Mouse (Mus musculus): Measurements from ENCODE around the gene Gm42791. TPM values are rescaled to one million over a fixed set of nuclear protein-coding genes. Genes with fewer than 3 reads are reported as not detected.

Gene Gm42791
- polyA plus RNA-seq, 1 experiment from 2014 or later, result 2.3 TPM

GRCm38 (mm10) chr5:148867766-148868165 is 127.2 kb downstream of the Gm42791 start:
- Histone ChIP-seq H3K4me3 (no peak overlapping the region), H3K36me3 (peaks cover 15% of the 10 kb centered on the region), H3K9me3 (no peaks in the 10 kb centered on the region), H3K4me1 (no peaks in the 10 kb centered on the region), H3K27me3 (replicated peaks) (no peaks in the 10 kb centered on the region), H3K4me2 (no peak overlapping the region), H3K9ac (no peak overlapping the region), H3K27ac (replicated peaks) (no peak overlapping the region)
- 72% methylated on average over 6 of the region's 6 CpGs for WGBS
- no peak for ATAC-seq (ENCODE audit: extremely low read depth, insufficient number of reproducible peaks, low FRiP score, low TSS enrichment)

GRCm38 (mm10) chr5:148867171-148867570 is 127.8 kb downstream of the Gm42791 start:
- Histone ChIP-seq H3K27me3 (replicated peaks) (no peaks in the 10 kb centered on the region), H3K9me3 (no peaks in the 10 kb centered on the region), H3K27ac (replicated peaks) (no peak overlapping the region), H3K4me2 (no peak overlapping the region), H3K36me3 (peaks cover 9% of the 10 kb centered on the region), H3K4me1 (no peaks in the 10 kb centered on the region), H3K9ac (no peak overlapping the region), H3K4me3 (no peak overlapping the region)
- 61% methylated on average over 7 of the region's 7 CpGs for WGBS
- ATAC-seq (ENCODE audit: extremely low read depth, insufficient number of reproducible peaks, low FRiP score, low TSS enrichment), result no peak

GRCm38 (mm10) chr5:148866571-148866970 is 128.4 kb downstream of the Gm42791 start:
- Histone ChIP-seq H3K27me3 (replicated peaks) (no peaks in the 10 kb centered on the region), H3K36me3 (peaks cover 7% of the 10 kb centered on the region; the same call in 1 of the 2 replicates), H3K4me2 (no peak overlapping the region), H3K9ac (no peak overlapping the region), H3K9me3 (no peaks in the 10 kb centered on the region), H3K4me1 (no peaks in the 10 kb centered on the region), H3K27ac (replicated peaks) (no peak overlapping the region), H3K4me3 (no peak overlapping the region)
- no peak for ATAC-seq (ENCODE audit: extremely low read depth, insufficient number of reproducible peaks, low FRiP score, low TSS enrichment)
- WGBS, result 62% methylated on average over 10 of the region's 10 CpGs

- no peak overlapping the region for H3K9ac ChIP-seq
- H3K9me3 ChIP-seq, result no peaks in the 10 kb centered on the region
- H3K27ac ChIP-seq (replicated peaks), result no peak overlapping the region
- 70% methylated on average over 6 of the region's 6 CpGs for WGBS
- no peaks in the 10 kb centered on the region for H3K36me3 ChIP-seq
- no peak for ATAC-seq (ENCODE audit: extremely low read depth, insufficient number of reproducible peaks, low FRiP score, low TSS enrichment)
- H3K27me3 ChIP-seq (replicated peaks), result 0 out of 2 replicates have a peak, but pooled peaks cover 7% of the 10 kb centered on the region
- H3K4me2 ChIP-seq, result no peak overlapping the region
- no peak overlapping the region for H3K4me3 ChIP-seq
- H3K4me1 ChIP-seq, result no peaks in the 10 kb centered on the region
These were observed 131.5 kb downstream of the Gm42791 start for GRCm38 (mm10) chr5:148863409-148863808.

- Histone ChIP-seq H3K27me3 (replicated peaks) (0 out of 2 replicates have a peak, but pooled peaks cover 7% of the 10 kb centered on the region), H3K4me1 (no peaks in the 10 kb centered on the region), H3K36me3 (no peaks in the 10 kb centered on the region), H3K9me3 (no peaks in the 10 kb centered on the region), H3K27ac (replicated peaks) (no peak overlapping the region), H3K4me3 (no peak overlapping the region), H3K9ac (no peak overlapping the region), H3K4me2 (no peak overlapping the region)
- 80% methylated on average over 10 of the region's 10 CpGs for WGBS
- ATAC-seq (ENCODE audit: extremely low read depth, insufficient number of reproducible peaks, low FRiP score, low TSS enrichment), result no peak
These were observed 132.1 kb downstream of the Gm42791 start for GRCm38 (mm10) chr5:148862853-148863252.

- H3K9me3 ChIP-seq, result no peaks in the 10 kb centered on the region
- no peak overlapping the region for H3K27ac ChIP-seq (replicated peaks)
- no peaks in the 10 kb centered on the region for H3K4me1 ChIP-seq
- no peak overlapping the region for H3K4me3 ChIP-seq
- H3K36me3 ChIP-seq, result no peaks in the 10 kb centered on the region
- H3K27me3 ChIP-seq (replicated peaks), result 0 out of 2 replicates have a peak, but pooled peaks cover 7% of the 10 kb centered on the region
- no peak for ATAC-seq (ENCODE audit: extremely low read depth, insufficient number of reproducible peaks, low FRiP score, low TSS enrichment)
- H3K9ac ChIP-seq, result no peak overlapping the region
- 41% methylated on average over 8 of the region's 8 CpGs for WGBS
- no peak overlapping the region for H3K4me2 ChIP-seq
These were observed 132.8 kb downstream of the Gm42791 start for GRCm38 (mm10) chr5:148862136-148862535.

GRCm38 (mm10) chr5:148857522-148857921 is 137.4 kb downstream of the Gm42791 start:
- Histone ChIP-seq H3K27me3 (replicated peaks) (0 out of 2 replicates have a peak, but pooled peaks cover 7% of the 10 kb centered on the region), H3K27ac (replicated peaks) (no peak overlapping the region), H3K4me3 (no peak overlapping the region), H3K4me1 (no peaks in the 10 kb centered on the region), H3K4me2 (no peak overlapping the region), H3K9me3 (no peaks in the 10 kb centered on the region), H3K9ac (no peak overlapping the region), H3K36me3 (no peaks in the 10 kb centered on the region)
- ATAC-seq (ENCODE audit: extremely low read depth, insufficient number of reproducible peaks, low FRiP score, low TSS enrichment), result no peak
- WGBS, result 79% methylated on average over 3 of the region's 3 CpGs

GRCm38 (mm10) chr5:148855047-148855446 is 139.9 kb downstream of the Gm42791 start:
- Histone ChIP-seq H3K36me3 (no peaks in the 10 kb centered on the region), H3K9ac (no peak overlapping the region), H3K4me3 (no peak overlapping the region), H3K9me3 (no peaks in the 10 kb centered on the region), H3K27me3 (replicated peaks) (no peaks in the 10 kb centered on the region), H3K27ac (replicated peaks) (no peak overlapping the region), H3K4me1 (no peaks in the 10 kb centered on the region), H3K4me2 (no peak overlapping the region)
- 76% methylated on average over 8 of the region's 8 CpGs for WGBS
- no peak for ATAC-seq (ENCODE audit: extremely low read depth, insufficient number of reproducible peaks, low FRiP score, low TSS enrichment)

- no peaks in the 10 kb centered on the region for H3K36me3 ChIP-seq
- no peaks in the 10 kb centered on the region for H3K9me3 ChIP-seq
- no peaks in the 10 kb centered on the region for H3K27me3 ChIP-seq (replicated peaks)
- H3K4me3 ChIP-seq, result no peak overlapping the region
- H3K9ac ChIP-seq, result no peak overlapping the region
- H3K27ac ChIP-seq (replicated peaks), result no peak overlapping the region
- H3K4me2 ChIP-seq, result no peak overlapping the region
- H3K4me1 ChIP-seq, result no peaks in the 10 kb centered on the region
- 31% methylated on average over 5 of the region's 5 CpGs for WGBS
- no peak for ATAC-seq (ENCODE audit: extremely low read depth, insufficient number of reproducible peaks, low FRiP score, low TSS enrichment)
These were observed 140.8 kb downstream of the Gm42791 start for GRCm38 (mm10) chr5:148854166-148854565.

- Histone ChIP-seq H3K27ac (replicated peaks) (no peak overlapping the region), H3K9ac (no peak overlapping the region)
- 77% methylated on average over 6 of the region's 6 CpGs for WGBS
These were observed 145.4 kb downstream of the Gm42791 start for GRCm38 (mm10) chr5:148849516-148849915.

GRCm38 (mm10) chr5:148847032-148847431 is 147.9 kb downstream of the Gm42791 start:
- no peak overlapping the region for H3K4me2 ChIP-seq
- no peak for ATAC-seq (ENCODE audit: extremely low read depth, insufficient number of reproducible peaks, low FRiP score, low TSS enrichment)
- 90% methylated on average over 5 of the region's 5 CpGs for WGBS

More at GRCm38 (mm10) chr5:148849516-148849915, 145.4 kb downstream of the Gm42791 start:
- H3K4me2 ChIP-seq, result no peak overlapping the region
- ATAC-seq (ENCODE audit: extremely low read depth, insufficient number of reproducible peaks, low FRiP score, low TSS enrichment), result no peak
- H3K4me1 ChIP-seq, result no peaks in the 10 kb centered on the region
- H3K4me3 ChIP-seq, result no peak overlapping the region
- no peaks in the 10 kb centered on the region for H3K36me3 ChIP-seq
- no peaks in the 10 kb centered on the region for H3K27me3 ChIP-seq (replicated peaks)
- no peaks in the 10 kb centered on the region for H3K9me3 ChIP-seq

More at GRCm38 (mm10) chr5:148847032-148847431, 147.9 kb downstream of the Gm42791 start:
- Histone ChIP-seq H3K27ac (replicated peaks) (no peak overlapping the region), H3K36me3 (no peaks in the 10 kb centered on the region), H3K4me1 (no peaks in the 10 kb centered on the region), H3K9me3 (no peaks in the 10 kb centered on the region), H3K4me3 (no peak overlapping the region), H3K27me3 (replicated peaks) (no peaks in the 10 kb centered on the region), H3K9ac (no peak overlapping the region)
